Mouse (Mus musculus) MEL (cell line): ENCODE results near the gene Fam206a. TPM values are rescaled to one million over a fixed set of nuclear protein-coding genes. Genes with fewer than 3 reads are reported as not detected.

Experiments
- DNase-seq: peaks from one replicate; pipeline ENCODE4 v3.0.0; 2011; ENCODE audit warnings: low read depth, low spot score
- H3K27ac ChIP-seq: 2 replicates; pipeline ENCODE4 v1.5.1; 2012; ENCODE audit warnings: low read depth, mild to moderate bottlenecking, control low read depth, low read length, moderate library complexity; ENCODE audit not compliant: control insufficient read depth
- H3K27me3 ChIP-seq, 2 experiments: fragments of 150-350 bp in 1 of 2; sonication (generic) in 1 of 2; 2 replicates each; pipeline ENCODE4 v1.6.1; 2012; ENCODE audit warnings: low read length in 2 of 2, mild to moderate bottlenecking in 2 of 2, improper control_type of control experiment in 1 of 2, moderate library complexity in 1 of 2; ENCODE audit not compliant: insufficient read depth in 2 of 2, control insufficient read depth in 1 of 2
- H3K36me3 ChIP-seq, 2 experiments: 2 replicates each; pipeline ENCODE4 v1.6.1; 2012 to 2014; ENCODE audit warnings: low read length in 2 of 2, improper control_type of control experiment in 1 of 2, inconsistent platforms in 1 of 2, mild to moderate bottlenecking in 1 of 2; ENCODE audit not compliant: insufficient read depth in 2 of 2, control insufficient read depth in 1 of 2
- H3K4me1 ChIP-seq, 2 experiments: fragments of 150-350 bp in 1 of 2; sonication (generic) in 1 of 2; 2 replicates each; pipeline ENCODE4 v1.6.1; 2012; ENCODE audit warnings: low read length in 2 of 2, improper control_type of control experiment in 1 of 2, mild to moderate bottlenecking in 1 of 2; ENCODE audit not compliant: insufficient read depth in 2 of 2, control insufficient read depth in 1 of 2
- H3K4me3 ChIP-seq, 2 experiments: fragments of 150-350 bp in 1 of 2; sonication (generic) in 1 of 2; 2 replicates each; pipeline ENCODE4 v1.5.1; 2012; ENCODE audit warnings: low read depth in 2 of 2, low read length in 2 of 2, mild to moderate bottlenecking in 2 of 2, moderate library complexity in 2 of 2, control low read depth in 1 of 2, improper control_type of control experiment in 1 of 2; ENCODE audit not compliant: control insufficient read depth in 1 of 2, insufficient read depth in 1 of 2
- H3K79me2 ChIP-seq: 2 replicates; pipeline ENCODE4 v1.6.1; 2012; ENCODE audit warnings: mild to moderate bottlenecking, low read length, moderate library complexity; ENCODE audit not compliant: control insufficient read depth, poor library complexity, insufficient read depth
- H3K9ac ChIP-seq: 2 replicates; pipeline ENCODE4 v1.6.1; 2012; ENCODE audit warnings: low read depth, mild to moderate bottlenecking, control low read depth, low read length, moderate library complexity; ENCODE audit not compliant: control insufficient read depth, poor library complexity, severe bottlenecking
- H3K9me3 ChIP-seq: fragments of 150-350 bp; sonication (generic); replicated peaks from 2 replicates; pipeline ENCODE4 v1.6.1; 2012; ENCODE audit warnings: mild to moderate bottlenecking, low read length, improper control_type of control experiment, moderate library complexity; ENCODE audit not compliant: insufficient read depth
- BHLHE40 ChIP-seq: IDR thresholded peaks from 2 replicates; pipeline ENCODE4 v1.6.1; 2012; ENCODE audit warnings: low read depth, mild to moderate bottlenecking, inconsistent platforms, low read length, improper control_type of control experiment, borderline replicate concordance
- CTCF ChIP-seq, 3 experiments: IDR thresholded peaks in 2 of 3; conservative IDR thresholded peaks in 1 of 3; 2 replicates each; pipeline ENCODE4 v1.5.1; 2011 to 2012; ENCODE audit warnings: low read length in 3 of 3, low read depth in 2 of 3, mild to moderate bottlenecking in 2 of 3, improper control_type of control experiment in 1 of 3, inconsistent platforms in 1 of 3, mixed read lengths in 1 of 3, moderate library complexity in 1 of 3; ENCODE audit not compliant: control insufficient read depth in 1 of 3, insufficient read depth in 1 of 3, poor library complexity in 1 of 3, severe bottlenecking in 1 of 3
- E2F4 ChIP-seq: IDR thresholded peaks from 2 replicates; pipeline ENCODE4 v1.6.1; 2011; ENCODE audit warnings: low read depth, low read length, improper control_type of control experiment, borderline replicate concordance
- ELF1 ChIP-seq: IDR thresholded peaks from 2 replicates; pipeline ENCODE4 v1.6.1; 2014; ENCODE audit warnings: low read depth, mild to moderate bottlenecking, inconsistent platforms, low read length, improper control_type of control experiment, moderate library complexity
- EP300 ChIP-seq, 2 experiments: IDR thresholded peaks; 2 replicates each; pipeline ENCODE4 v1.6.1; 2011; ENCODE audit warnings: improper control_type of control experiment in 2 of 2, low read length in 2 of 2, low read depth in 1 of 2, mild to moderate bottlenecking in 1 of 2
- GABPA ChIP-seq: IDR thresholded peaks from 2 replicates; pipeline ENCODE4 v1.6.1; 2012; ENCODE audit warnings: low read depth, mild to moderate bottlenecking, inconsistent platforms, low read length, improper control_type of control experiment, moderate library complexity
- KAT2A ChIP-seq: conservative IDR thresholded peaks from 2 replicates; pipeline ENCODE4 v1.6.1; 2012; ENCODE audit warnings: low read depth, low read length, improper control_type of control experiment, inconsistent platforms
- MAX ChIP-seq: IDR thresholded peaks from 2 replicates; pipeline ENCODE4 v1.6.1; 2011; ENCODE audit warnings: low read length, improper control_type of control experiment
- MYB ChIP-seq: IDR thresholded peaks from 2 replicates; pipeline ENCODE4 v1.6.1; 2011; ENCODE audit warnings: mild to moderate bottlenecking, low read depth, low read length, improper control_type of control experiment
- SIN3A ChIP-seq: IDR thresholded peaks from 2 replicates; pipeline ENCODE4 v1.6.1; 2012; ENCODE audit warnings: low read length, improper control_type of control experiment, inconsistent platforms
- TAL1 ChIP-seq: IDR thresholded peaks from 2 replicates; pipeline ENCODE4 v1.6.1; 2012; ENCODE audit warnings: mild to moderate bottlenecking, inconsistent platforms, low read length, moderate library complexity, mixed read lengths
- ZC3H11A ChIP-seq: IDR thresholded peaks from 2 replicates; pipeline ENCODE4 v1.6.1; 2012; ENCODE audit warnings: low read depth, mild to moderate bottlenecking, inconsistent platforms, low read length, improper control_type of control experiment
- ZNF384 ChIP-seq: IDR thresholded peaks from 2 replicates; pipeline ENCODE4 v1.6.1; 2012; ENCODE audit warnings: low read depth, mild to moderate bottlenecking, inconsistent platforms, low read length, improper control_type of control experiment
- polyA plus RNA-seq, 2 experiments: library from polyadenylated mRNA; stranded (reverse) in 1 of 2; unstranded in 1 of 2; fragments of >175 nt in 1 of 2; fragments of >200 nt in 1 of 2; gene quantifications; 2 replicates each; pipeline versions ENCODE4 v1.2.1 to v1.2.4; 2012; ENCODE audit warnings: low replicate concordance in 2 of 2, low read depth in 1 of 2; ENCODE audit not compliant: insufficient read length in 2 of 2, insufficient read depth in 1 of 2, missing spikeins in 1 of 2
- total RNA-seq: library from RNA; depleted of rRNA; stranded (reverse); fragments of 300-350 nt; gene quantifications from 2 replicates; pipeline ENCODE4 v1.2.3, GENCODE M21; 2012

The Fam206a gene
- total and polyA plus RNA-seq, 3 experiments, result 8.9 to 33.9 (median 27.8) TPM

- Histone ChIP-seq H3K4me3 (no peak overlapping the region), H3K27me3 (no peaks in the 10 kb centered on the region), H3K9ac (no peak overlapping the region), H3K79me2 (no peaks in the 10 kb centered on the region), H3K9me3 (no peaks in the 10 kb centered on the region), H3K36me3 (no peaks in the 10 kb centered on the region), H3K27ac (no peak overlapping the region), H3K4me1 (no peaks in the 10 kb centered on the region)
- no peak for DNase-seq
- TF ChIP-seq BHLHE40, result no peak
- TF ChIP-seq MYB, result no peak
- no peak for TF ChIP-seq EP300 (IDR thresholded peaks at IDR 0.05; ENCODE audit: low read depth in 1 of 2, low read length in 2 of 2)
- no peak for TF ChIP-seq KAT2A
These were observed 29.9 kb downstream of the Fam206a start for GRCm38 (mm10) chr4:56831998-56832397.

GRCm38 (mm10) chr4:56837661-56838060 is 35.5 kb downstream of the Fam206a start:
- no peak overlapping the region for H3K4me3 ChIP-seq
- H3K27me3 ChIP-seq, result no peaks in the 10 kb centered on the region
- no peak overlapping the region for H3K27ac ChIP-seq
- no peak for DNase-seq
- no peaks in the 10 kb centered on the region for H3K4me1 ChIP-seq
- no peak for TF ChIP-seq ZC3H11A
- TF ChIP-seq ELF1, result no peak
- H3K9ac ChIP-seq, result no peak overlapping the region
- H3K9me3 ChIP-seq, result no peaks in the 10 kb centered on the region
- H3K36me3 ChIP-seq, result no peaks in the 10 kb centered on the region
- H3K79me2 ChIP-seq, result no peaks in the 10 kb centered on the region

- H3K27ac ChIP-seq, result no peak overlapping the region
- no peak overlapping the region for H3K4me3 ChIP-seq
- no peaks in the 10 kb centered on the region for H3K79me2 ChIP-seq
- no peaks in the 10 kb centered on the region for H3K27me3 ChIP-seq
- TF ChIP-seq GABPA (no peak), ELF1 (no peak), E2F4 (no peak), MAX (no peak), SIN3A (no peak), TAL1 (no peak), ZNF384 (no peak), CTCF (IDR thresholded peaks at IDR 0.05 in 2 of 3, conservative IDR thresholded peaks at IDR 0.05 in 1 of 3; ENCODE audit: control insufficient read depth in 1 of 3, insufficient read depth in 1 of 3, low read depth in 2 of 3, low read length in 3 of 3, poor library complexity in 1 of 3, severe bottlenecking in 1 of 3) (no peak)
- H3K9me3 ChIP-seq, result no peaks in the 10 kb centered on the region
- H3K9ac ChIP-seq, result no peak overlapping the region
- H3K36me3 ChIP-seq, result no peaks in the 10 kb centered on the region
- H3K4me1 ChIP-seq, result no peaks in the 10 kb centered on the region
- no peak for DNase-seq
These were observed 38.2 kb downstream of the Fam206a start for GRCm38 (mm10) chr4:56840297-56840696.
